Mouse (Mus musculus) forebrain, embryonic 12.5 days (tissue): ENCODE measurements around the gene Rhd. TPM values are rescaled to one million over a fixed set of nuclear protein-coding genes. Genes with fewer than 3 reads are reported as not detected.
A peak's percentile ranks its signal among the peaks of the same experiment; 100 is the strongest.

ENCODE experiments used
- ATAC-seq: fragments of 200-750 bp; cut with Nextera tagmentation; 2 replicates; pipeline ENCODE4 v1.8.0; 2017; ENCODE audit warnings: moderate TSS enrichment; ENCODE audit not compliant: low FRiP score
- H3K27ac ChIP-seq: fragments of 300-500 bp; sonication (generic); 2 replicates; pipeline ENCODE4 v1.5.1; 2016; ENCODE audit warnings: mild to moderate bottlenecking
- H3K27me3 ChIP-seq: fragments of 300-500 bp; sonication (generic); 2 replicates; pipeline ENCODE4 v1.6.1; 2016; ENCODE audit warnings: mild to moderate bottlenecking
- H3K36me3 ChIP-seq: fragments of 300-500 bp; sonication (generic); replicated peaks from 2 replicates; pipeline ENCODE4 v1.6.1; 2016; ENCODE audit warnings: mild to moderate bottlenecking
- H3K4me1 ChIP-seq: fragments of 300-500 bp; sonication (generic); 2 replicates; pipeline ENCODE4 v1.6.1; 2016
- H3K4me2 ChIP-seq: fragments of 300-500 bp; sonication (generic); 2 replicates; pipeline ENCODE4 v1.6.1; 2016; ENCODE audit warnings: mild to moderate bottlenecking, moderate library complexity
- H3K4me3 ChIP-seq: fragments of 300-500 bp; sonication (generic); replicated peaks from 2 replicates; pipeline ENCODE4 v1.5.1; 2016; ENCODE audit warnings: mild to moderate bottlenecking
- H3K9ac ChIP-seq: fragments of 300-500 bp; sonication (generic); 2 replicates; pipeline ENCODE4 v1.6.1; 2016; ENCODE audit warnings: mild to moderate bottlenecking
- H3K9me3 ChIP-seq: fragments of 300-500 bp; sonication (generic); 2 replicates; pipeline ENCODE4 v1.6.1; 2016
- WGBS: fragments of 180-500 bp; shearing (Covaris S2); methylation state at CpG from one replicate; pipeline ENCODE4 v1.1.7; 2016; 5-methylcytosine and 5-hydroxymethylcytosine counted together
- polyA plus RNA-seq: library from polyadenylated mRNA; unstranded; fragments of >200 nt; fragmentation: Nextera tagmentation; extraction: Ambion mirVana; gene quantifications from 2 replicates; pipeline ENCODE4 v1.2.1, GENCODE M21; 2016

Gene Rhd
- polyA plus RNA-seq, 1 experiment from 2014 or later: 7.5 TPM

- WGBS: 86% methylated on average over 7 of the region's 7 CpGs
- no peak for ATAC-seq
Observed at GRCm38 (mm10) chr4:134862996-134863395, 1.3 kb upstream of the Rhd start.

GRCm38 (mm10) chr4:134865340-134865739, 1.0 kb downstream of the Rhd start:
- H3K9me3 ChIP-seq: no peaks in the 10 kb centered on the region
- no peak overlapping the region for H3K27ac ChIP-seq
- H3K9ac ChIP-seq: no peak overlapping the region
- no peaks in the 10 kb centered on the region for H3K4me1 ChIP-seq
- WGBS: 67% methylated on average over 6 of the region's 6 CpGs
- no peak overlapping the region for H3K4me2 ChIP-seq
- H3K4me3 ChIP-seq: no peak overlapping the region
- no peaks in the 10 kb centered on the region for H3K36me3 ChIP-seq
- peaks cover 28% of the 10 kb centered on the region for H3K27me3 ChIP-seq
- no peak for ATAC-seq

More at GRCm38 (mm10) chr4:134862996-134863395, 1.3 kb upstream of the Rhd start:
- no peak overlapping the region for H3K4me2 ChIP-seq
- H3K36me3 ChIP-seq: no peaks in the 10 kb centered on the region
- no peak overlapping the region for H3K9ac ChIP-seq
- no peak overlapping the region for H3K27ac ChIP-seq
- H3K4me1 ChIP-seq: no peaks in the 10 kb centered on the region
- H3K4me3 ChIP-seq: no peak overlapping the region
- peaks cover 4% of the 10 kb centered on the region for H3K27me3 ChIP-seq
- H3K9me3 ChIP-seq: no peaks in the 10 kb centered on the region

GRCm38 (mm10) chr4:134865789-134866188, 1.5 kb downstream of the Rhd start:
- Histone ChIP-seq H3K4me2 (no peak overlapping the region), H3K9ac (no peak overlapping the region), H3K4me1 (no peaks in the 10 kb centered on the region), H3K27me3 (peaks cover 32% of the 10 kb centered on the region), H3K4me3 (no peak overlapping the region), H3K27ac (no peak overlapping the region), H3K36me3 (no peaks in the 10 kb centered on the region), H3K9me3 (no peaks in the 10 kb centered on the region)
- WGBS: 93% methylated on average over 5 of the region's 5 CpGs
- ATAC-seq: no peak

- Histone ChIP-seq H3K9me3 (no peaks in the 10 kb centered on the region), H3K9ac (no peak overlapping the region), H3K27me3 (peaks cover 34% of the 10 kb centered on the region), H3K4me2 (no peak overlapping the region), H3K27ac (no peak overlapping the region), H3K36me3 (no peaks in the 10 kb centered on the region), H3K4me3 (no peak overlapping the region), H3K4me1 (no peaks in the 10 kb centered on the region)
- no peak for ATAC-seq
- 91% methylated on average over 8 of the region's 8 CpGs for WGBS
Observed at GRCm38 (mm10) chr4:134867213-134867612, 2.9 kb downstream of the Rhd start.

- Histone ChIP-seq H3K4me3 (no peak overlapping the region), H3K36me3 (no peaks in the 10 kb centered on the region), H3K27ac (no peak overlapping the region), H3K4me1 (no peaks in the 10 kb centered on the region), H3K27me3 (peaks cover 34% of the 10 kb centered on the region), H3K9ac (no peak overlapping the region), H3K4me2 (no peak overlapping the region), H3K9me3 (no peaks in the 10 kb centered on the region)
- no peak for ATAC-seq
- WGBS: 85% methylated on average over 8 of the region's 8 CpGs
Observed at GRCm38 (mm10) chr4:134867661-134868060, 3.3 kb downstream of the Rhd start.

GRCm38 (mm10) chr4:134868065-134868464, 3.7 kb downstream of the Rhd start:
- Histone ChIP-seq H3K9ac (no peak overlapping the region), H3K36me3 (no peaks in the 10 kb centered on the region), H3K27me3 (peaks cover 34% of the 10 kb centered on the region), H3K4me2 (no peak overlapping the region), H3K4me3 (no peak overlapping the region), H3K27ac (no peak overlapping the region), H3K9me3 (no peaks in the 10 kb centered on the region), H3K4me1 (no peaks in the 10 kb centered on the region)
- ATAC-seq: no peak
- WGBS: 90% methylated on average over 10 of the region's 10 CpGs

- Histone ChIP-seq H3K4me1 (no peaks in the 10 kb centered on the region), H3K27me3 (peaks cover 34% of the 10 kb centered on the region), H3K4me2 (no peak overlapping the region), H3K9ac (no peak overlapping the region), H3K27ac (no peak overlapping the region), H3K36me3 (no peaks in the 10 kb centered on the region), H3K9me3 (no peaks in the 10 kb centered on the region), H3K4me3 (no peak overlapping the region)
- no peak for ATAC-seq
- WGBS: 21% methylated on average over 8 of the region's 9 CpGs
Observed at GRCm38 (mm10) chr4:134868490-134868889, 4.2 kb downstream of the Rhd start.

GRCm38 (mm10) chr4:134869068-134869730, 4.9 kb downstream of the Rhd start:
- H3K27ac ChIP-seq: no peak overlapping the region; the same call in 1 of the 2 replicates
- no peaks in the 10 kb centered on the region for H3K9me3 ChIP-seq
- peaks cover 34% of the 10 kb centered on the region for H3K27me3 ChIP-seq
- peak overlapping the region; percentile 17; the same call in 1 of the 2 replicates for H3K4me2 ChIP-seq
- no peak overlapping the region for H3K9ac ChIP-seq
- H3K4me3 ChIP-seq: peak overlapping the region; percentile 3
- 11% methylated on average over 16 of the region's 16 CpGs for WGBS
- ATAC-seq: no peak
- H3K4me1 ChIP-seq: no peaks in the 10 kb centered on the region
- no peaks in the 10 kb centered on the region for H3K36me3 ChIP-seq

GRCm38 (mm10) chr4:134869815-134870375, 5.6 kb downstream of the Rhd start:
- no peak overlapping the region for H3K9ac ChIP-seq
- no peak for ATAC-seq
- 47% methylated on average over 7 of the region's 7 CpGs for WGBS
- H3K4me3 ChIP-seq: peak overlapping the region; percentile 3
- no peak overlapping the region for H3K27ac ChIP-seq
- H3K4me2 ChIP-seq: peak overlapping the region; percentile 17; the same call in 1 of the 2 replicates
- no peaks in the 10 kb centered on the region for H3K4me1 ChIP-seq
- no peaks in the 10 kb centered on the region for H3K36me3 ChIP-seq
- H3K9me3 ChIP-seq: no peaks in the 10 kb centered on the region
- H3K27me3 ChIP-seq: peaks cover 34% of the 10 kb centered on the region

- Histone ChIP-seq H3K36me3 (no peaks in the 10 kb centered on the region), H3K27ac (no peak overlapping the region), H3K9ac (no peak overlapping the region), H3K4me1 (no peaks in the 10 kb centered on the region), H3K9me3 (no peaks in the 10 kb centered on the region), H3K4me2 (no peak overlapping the region), H3K4me3 (no peak overlapping the region), H3K27me3 (peaks cover 34% of the 10 kb centered on the region)
- ATAC-seq: no peak
- WGBS: 44% methylated on average over 4 of the region's 4 CpGs
Observed at GRCm38 (mm10) chr4:134871477-134871876, 7.1 kb downstream of the Rhd start.

- no peak for ATAC-seq
Observed at GRCm38 (mm10) chr4:134871950-134872349, 7.6 kb downstream of the Rhd start.

GRCm38 (mm10) chr4:134876171-134876570, 11.8 kb downstream of the Rhd start:
- 80% methylated on average over 9 of the region's 9 CpGs for WGBS
- no peak overlapping the region for H3K9ac ChIP-seq
- H3K27ac ChIP-seq: no peak overlapping the region
- no peak for ATAC-seq
- peaks cover 9% of the 10 kb centered on the region for H3K4me1 ChIP-seq
- no peaks in the 10 kb centered on the region for H3K36me3 ChIP-seq
- H3K9me3 ChIP-seq: no peaks in the 10 kb centered on the region
- no peaks in the 10 kb centered on the region for H3K27me3 ChIP-seq
- H3K4me2 ChIP-seq: no peak overlapping the region
- H3K4me3 ChIP-seq: no peak overlapping the region

More at GRCm38 (mm10) chr4:134871950-134872349, 7.6 kb downstream of the Rhd start:
- Histone ChIP-seq H3K27me3 (peaks cover 34% of the 10 kb centered on the region), H3K36me3 (no peaks in the 10 kb centered on the region), H3K9me3 (no peaks in the 10 kb centered on the region), H3K4me1 (no peaks in the 10 kb centered on the region), H3K9ac (no peak overlapping the region), H3K4me2 (no peak overlapping the region), H3K27ac (no peak overlapping the region), H3K4me3 (no peak overlapping the region)
- 57% methylated on average over 2 of the region's 2 CpGs for WGBS
